Mouse (Mus musculus) MEL (cell line): Measurements from ENCODE around the gene Zfp622.

Experiments
- CHD2 ChIP-seq: IDR thresholded peaks from 2 replicates; pipeline ENCODE4 v1.6.1; 2011; ENCODE audit warnings: low read length, improper control_type of control experiment
- CTCF ChIP-seq, 3 experiments: IDR thresholded peaks in 2 of 3; conservative IDR thresholded peaks in 1 of 3; 2 replicates each; pipeline ENCODE4 v1.5.1; 2011 to 2012; ENCODE audit warnings: low read length in 3 of 3, low read depth in 2 of 3, mild to moderate bottlenecking in 2 of 3, improper control_type of control experiment in 1 of 3, inconsistent platforms in 1 of 3, mixed read lengths in 1 of 3, moderate library complexity in 1 of 3; ENCODE audit not compliant: control insufficient read depth in 1 of 3, insufficient read depth in 1 of 3, poor library complexity in 1 of 3, severe bottlenecking in 1 of 3
- E2F4 ChIP-seq: IDR thresholded peaks from 2 replicates; pipeline ENCODE4 v1.6.1; 2011; ENCODE audit warnings: low read depth, low read length, improper control_type of control experiment, borderline replicate concordance
- EP300 ChIP-seq, 2 experiments: IDR thresholded peaks; 2 replicates each; pipeline ENCODE4 v1.6.1; 2011; ENCODE audit warnings: improper control_type of control experiment in 2 of 2, low read length in 2 of 2, low read depth in 1 of 2, mild to moderate bottlenecking in 1 of 2
- MAFK ChIP-seq: IDR thresholded peaks from 2 replicates; pipeline ENCODE4 v1.6.1; 2011; ENCODE audit warnings: low read depth, mild to moderate bottlenecking, low read length, improper control_type of control experiment, borderline replicate concordance
- POLR2A ChIP-seq, 2 experiments: IDR thresholded peaks; 2 replicates each; pipeline ENCODE4 v1.6.1; 2011 to 2012; ENCODE audit warnings: low read length in 2 of 2, mild to moderate bottlenecking in 2 of 2, control low read depth in 1 of 2, improper control_type of control experiment in 1 of 2, low read depth in 1 of 2, moderate library complexity in 1 of 2; ENCODE audit not compliant: control insufficient read depth in 1 of 2, insufficient read depth in 1 of 2, poor library complexity in 1 of 2
- ZC3H11A ChIP-seq: IDR thresholded peaks from 2 replicates; pipeline ENCODE4 v1.6.1; 2012; ENCODE audit warnings: low read depth, mild to moderate bottlenecking, inconsistent platforms, low read length, improper control_type of control experiment
- ZKSCAN1 ChIP-seq: IDR thresholded peaks from 2 replicates; pipeline ENCODE4 v1.6.1; 2012; ENCODE audit warnings: low read depth, mild to moderate bottlenecking, inconsistent platforms, low read length, improper control_type of control experiment, moderate library complexity

DNA sequence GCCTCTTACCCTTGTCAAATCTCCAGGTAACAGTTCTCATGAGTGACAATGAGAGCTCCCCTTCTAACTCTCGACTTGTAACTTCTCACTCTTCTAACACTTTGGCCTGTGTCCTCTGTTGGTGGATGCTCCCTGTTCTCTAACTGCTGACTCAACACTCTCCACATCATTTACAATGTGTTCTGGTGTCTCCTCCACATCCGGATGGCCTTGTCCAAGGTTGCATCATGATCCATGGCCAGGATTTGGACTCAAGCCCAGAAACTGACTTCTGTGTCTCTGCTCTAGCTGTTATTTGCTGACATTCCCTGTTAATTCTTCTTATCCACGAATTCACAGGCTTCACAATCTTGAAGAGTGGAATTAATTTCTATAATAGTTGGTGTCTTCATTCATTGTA lies 47.5 kb downstream of the Zfp622 start:
- TF ChIP-seq ZKSCAN1: no peak
- no peak for TF ChIP-seq EP300 (IDR thresholded peaks at IDR 0.05; ENCODE audit: low read depth in 1 of 2, low read length in 2 of 2)
- TF ChIP-seq CHD2: no peak
- TF ChIP-seq POLR2A (IDR thresholded peaks at IDR 0.05; ENCODE audit: control insufficient read depth in 1 of 2, insufficient read depth in 1 of 2, low read depth in 1 of 2, low read length in 2 of 2, poor library complexity in 1 of 2): no peak
- TF ChIP-seq MAFK: no peak
- TF ChIP-seq E2F4: no peak
- TF ChIP-seq ZC3H11A: no peak
- TF ChIP-seq CTCF (IDR thresholded peaks at IDR 0.05 in 2 of 3, conservative IDR thresholded peaks at IDR 0.05 in 1 of 3; ENCODE audit: control insufficient read depth in 1 of 3, insufficient read depth in 1 of 3, low read depth in 2 of 3, low read length in 3 of 3, poor library complexity in 1 of 3, severe bottlenecking in 1 of 3): no peak
